Mouse (Mus musculus): ENCODE data around the gene Mrpl57.

Gene Mrpl57

GRCm38 (mm10) chr14:57844535-57844934 is 18.5 kb downstream of the Mrpl57 start:
- TF ChIP-seq GATA4 (IDR thresholded peaks at IDR 0.05; ENCODE audit: insufficient replicate concordance, low read length), result no peak

GRCm38 (mm10) chr14:57848646-57849045 is 22.6 kb downstream of the Mrpl57 start:
- TF ChIP-seq GATA4 (IDR thresholded peaks at IDR 0.05; ENCODE audit: insufficient replicate concordance, low read length), result no peak

- no peak for TF ChIP-seq GATA4 (IDR thresholded peaks at IDR 0.05; ENCODE audit: insufficient replicate concordance, low read length)
These were observed 24.3 kb downstream of the Mrpl57 start for GRCm38 (mm10) chr14:57850330-57850729.

- TF ChIP-seq GATA4 (IDR thresholded peaks at IDR 0.05; ENCODE audit: insufficient replicate concordance, low read length), result no peak
These were observed 26.9 kb downstream of the Mrpl57 start for GRCm38 (mm10) chr14:57852961-57853360.

GRCm38 (mm10) chr14:57858601-57859000 is 32.6 kb downstream of the Mrpl57 start:
- TF ChIP-seq GATA4 (IDR thresholded peaks at IDR 0.05; ENCODE audit: insufficient replicate concordance, low read length), result no peak

- no peak for TF ChIP-seq GATA4 (IDR thresholded peaks at IDR 0.05; ENCODE audit: insufficient replicate concordance, low read length)
These were observed 33.5 kb downstream of the Mrpl57 start for GRCm38 (mm10) chr14:57859520-57859919.

GRCm38 (mm10) chr14:57861987-57862412 is 36.0 kb downstream of the Mrpl57 start:
- no peak for TF ChIP-seq GATA4 (IDR thresholded peaks at IDR 0.05; ENCODE audit: insufficient replicate concordance, low read length)

GRCm38 (mm10) chr14:57863129-57863528 is 37.1 kb downstream of the Mrpl57 start:
- no peak for TF ChIP-seq GATA4 (IDR thresholded peaks at IDR 0.05; ENCODE audit: insufficient replicate concordance, low read length)

GRCm38 (mm10) chr14:57865256-57865655 is 39.2 kb downstream of the Mrpl57 start:
- no peak for TF ChIP-seq GATA4 (IDR thresholded peaks at IDR 0.05; ENCODE audit: insufficient replicate concordance, low read length)

- no peak for TF ChIP-seq GATA4 (IDR thresholded peaks at IDR 0.05; ENCODE audit: insufficient replicate concordance, low read length)
These were observed 40.7 kb downstream of the Mrpl57 start for GRCm38 (mm10) chr14:57866676-57867276.

GRCm38 (mm10) chr14:57877921-57878320 is 51.9 kb downstream of the Mrpl57 start:
- no peak for TF ChIP-seq GATA4 (IDR thresholded peaks at IDR 0.05; ENCODE audit: insufficient replicate concordance, low read length)

Data from liver, adult (tissue).